Mouse (Mus musculus) lung, adult 2 months (tissue): ENCODE measurements around the gene Pafah2.

ENCODE experiments used
- CTCF ChIP-seq: fragments of 200-500 bp; IDR thresholded peaks from 2 replicates; pipeline ENCODE4 v1.5.1; 2011; ENCODE audit warnings: mild to moderate bottlenecking, low read length, control low read depth; ENCODE audit not compliant: insufficient read depth
- POLR2A ChIP-seq: fragments of 200-500 bp; IDR thresholded peaks from 2 replicates; pipeline ENCODE4 v1.6.1; 2011; ENCODE audit warnings: low read depth, mild to moderate bottlenecking, control low read depth, low read length, borderline replicate concordance; ENCODE audit errors: extremely low read depth

- TF ChIP-seq CTCF = no peak
- no peak for TF ChIP-seq POLR2A
Observed at GRCm38 (mm10) chr4:134421971-134422370, 25.9 kb downstream of the Pafah2 start.
